Mouse (Mus musculus) MEL (cell line): ENCODE measurements at regions not wholly inside any gene's neighbourhood (a gene's known extent, or its start where the extent isn't known, plus 50 kb on each side); places are given as distances from the start of the nearest gene placed in this dataset.

Experiments
- DNase-seq: peaks from one replicate; pipeline ENCODE4 v3.0.0; 2011; ENCODE audit warnings: low read depth, low spot score
- H3K27ac ChIP-seq: 2 replicates; pipeline ENCODE4 v1.5.1; 2012; ENCODE audit warnings: low read depth, mild to moderate bottlenecking, control low read depth, low read length, moderate library complexity; ENCODE audit not compliant: control insufficient read depth
- H3K27me3 ChIP-seq, 2 experiments: fragments of 150-350 bp in 1 of 2; sonication (generic) in 1 of 2; 2 replicates each; pipeline ENCODE4 v1.6.1; 2012; ENCODE audit warnings: low read length in 2 of 2, mild to moderate bottlenecking in 2 of 2, improper control_type of control experiment in 1 of 2, moderate library complexity in 1 of 2; ENCODE audit not compliant: insufficient read depth in 2 of 2, control insufficient read depth in 1 of 2
- H3K36me3 ChIP-seq, 2 experiments: 2 replicates each; pipeline ENCODE4 v1.6.1; 2012 to 2014; ENCODE audit warnings: low read length in 2 of 2, improper control_type of control experiment in 1 of 2, inconsistent platforms in 1 of 2, mild to moderate bottlenecking in 1 of 2; ENCODE audit not compliant: insufficient read depth in 2 of 2, control insufficient read depth in 1 of 2
- H3K4me1 ChIP-seq, 2 experiments: fragments of 150-350 bp in 1 of 2; sonication (generic) in 1 of 2; 2 replicates each; pipeline ENCODE4 v1.6.1; 2012; ENCODE audit warnings: low read length in 2 of 2, improper control_type of control experiment in 1 of 2, mild to moderate bottlenecking in 1 of 2; ENCODE audit not compliant: insufficient read depth in 2 of 2, control insufficient read depth in 1 of 2
- H3K4me3 ChIP-seq, 2 experiments: fragments of 150-350 bp in 1 of 2; sonication (generic) in 1 of 2; 2 replicates each; pipeline ENCODE4 v1.5.1; 2012; ENCODE audit warnings: low read depth in 2 of 2, low read length in 2 of 2, mild to moderate bottlenecking in 2 of 2, moderate library complexity in 2 of 2, control low read depth in 1 of 2, improper control_type of control experiment in 1 of 2; ENCODE audit not compliant: control insufficient read depth in 1 of 2, insufficient read depth in 1 of 2
- H3K79me2 ChIP-seq: 2 replicates; pipeline ENCODE4 v1.6.1; 2012; ENCODE audit warnings: mild to moderate bottlenecking, low read length, moderate library complexity; ENCODE audit not compliant: control insufficient read depth, poor library complexity, insufficient read depth
- H3K9ac ChIP-seq: 2 replicates; pipeline ENCODE4 v1.6.1; 2012; ENCODE audit warnings: low read depth, mild to moderate bottlenecking, control low read depth, low read length, moderate library complexity; ENCODE audit not compliant: control insufficient read depth, poor library complexity, severe bottlenecking
- H3K9me3 ChIP-seq: fragments of 150-350 bp; sonication (generic); replicated peaks from 2 replicates; pipeline ENCODE4 v1.6.1; 2012; ENCODE audit warnings: mild to moderate bottlenecking, low read length, improper control_type of control experiment, moderate library complexity; ENCODE audit not compliant: insufficient read depth
- CHD2 ChIP-seq: IDR thresholded peaks from 2 replicates; pipeline ENCODE4 v1.6.1; 2011; ENCODE audit warnings: low read length, improper control_type of control experiment
- CTCF ChIP-seq, 3 experiments: IDR thresholded peaks in 2 of 3; conservative IDR thresholded peaks in 1 of 3; 2 replicates each; pipeline ENCODE4 v1.5.1; 2011 to 2012; ENCODE audit warnings: low read length in 3 of 3, low read depth in 2 of 3, mild to moderate bottlenecking in 2 of 3, improper control_type of control experiment in 1 of 3, inconsistent platforms in 1 of 3, mixed read lengths in 1 of 3, moderate library complexity in 1 of 3; ENCODE audit not compliant: control insufficient read depth in 1 of 3, insufficient read depth in 1 of 3, poor library complexity in 1 of 3, severe bottlenecking in 1 of 3
- EP300 ChIP-seq, 2 experiments: IDR thresholded peaks; 2 replicates each; pipeline ENCODE4 v1.6.1; 2011; ENCODE audit warnings: improper control_type of control experiment in 2 of 2, low read length in 2 of 2, low read depth in 1 of 2, mild to moderate bottlenecking in 1 of 2
- ETS1 ChIP-seq: IDR thresholded peaks from 2 replicates; pipeline ENCODE4 v1.6.1; 2012; ENCODE audit warnings: low read depth, mild to moderate bottlenecking, inconsistent platforms, low read length, improper control_type of control experiment, moderate library complexity
- GABPA ChIP-seq: IDR thresholded peaks from 2 replicates; pipeline ENCODE4 v1.6.1; 2012; ENCODE audit warnings: low read depth, mild to moderate bottlenecking, inconsistent platforms, low read length, improper control_type of control experiment, moderate library complexity
- KAT2A ChIP-seq: conservative IDR thresholded peaks from 2 replicates; pipeline ENCODE4 v1.6.1; 2012; ENCODE audit warnings: low read depth, low read length, improper control_type of control experiment, inconsistent platforms
- MAFK ChIP-seq: IDR thresholded peaks from 2 replicates; pipeline ENCODE4 v1.6.1; 2011; ENCODE audit warnings: low read depth, mild to moderate bottlenecking, low read length, improper control_type of control experiment, borderline replicate concordance
- MAX ChIP-seq: IDR thresholded peaks from 2 replicates; pipeline ENCODE4 v1.6.1; 2011; ENCODE audit warnings: low read length, improper control_type of control experiment
- MAZ ChIP-seq: IDR thresholded peaks from 2 replicates; pipeline ENCODE4 v1.6.1; 2012; ENCODE audit warnings: low read depth, mild to moderate bottlenecking, inconsistent platforms, low read length, improper control_type of control experiment
- MEF2A ChIP-seq: IDR thresholded peaks from 2 replicates; pipeline ENCODE4 v1.6.1; 2014; ENCODE audit warnings: low read depth, mild to moderate bottlenecking, inconsistent platforms, low read length, improper control_type of control experiment; ENCODE audit not compliant: poor library complexity, insufficient replicate concordance, severe bottlenecking; ENCODE audit errors: extremely low read depth
- MYB ChIP-seq: IDR thresholded peaks from 2 replicates; pipeline ENCODE4 v1.6.1; 2011; ENCODE audit warnings: mild to moderate bottlenecking, low read depth, low read length, improper control_type of control experiment
- MYC ChIP-seq: IDR thresholded peaks from 2 replicates; pipeline ENCODE4 v1.6.1; 2011; ENCODE audit warnings: low read depth, mild to moderate bottlenecking, low read length, improper control_type of control experiment, moderate library complexity
- NELFE ChIP-seq: IDR thresholded peaks from 2 replicates; pipeline ENCODE4 v1.6.1; 2011; ENCODE audit warnings: low read depth, low read length, improper control_type of control experiment
- NRF1 ChIP-seq: IDR thresholded peaks from 2 replicates; pipeline ENCODE4 v1.6.1; 2014; ENCODE audit warnings: low read depth, mild to moderate bottlenecking, inconsistent platforms, low read length, improper control_type of control experiment, moderate library complexity; ENCODE audit not compliant: poor library complexity, insufficient read depth, severe bottlenecking
- POLR2A ChIP-seq, 2 experiments: IDR thresholded peaks; 2 replicates each; pipeline ENCODE4 v1.6.1; 2011 to 2012; ENCODE audit warnings: low read length in 2 of 2, mild to moderate bottlenecking in 2 of 2, control low read depth in 1 of 2, improper control_type of control experiment in 1 of 2, low read depth in 1 of 2, moderate library complexity in 1 of 2; ENCODE audit not compliant: control insufficient read depth in 1 of 2, insufficient read depth in 1 of 2, poor library complexity in 1 of 2
- POLR2AphosphoS2 ChIP-seq: IDR thresholded peaks from 2 replicates; pipeline ENCODE4 v1.6.1; 2011; ENCODE audit warnings: low read length, improper control_type of control experiment
- RAD21 ChIP-seq: IDR thresholded peaks from 2 replicates; pipeline ENCODE4 v1.6.1; 2011; ENCODE audit warnings: mild to moderate bottlenecking, low read depth, low read length, improper control_type of control experiment
- SMC3 ChIP-seq: IDR thresholded peaks from 2 replicates; pipeline ENCODE4 v1.6.1; 2011; ENCODE audit warnings: low read depth, low read length, improper control_type of control experiment
- TBP ChIP-seq: IDR thresholded peaks from 2 replicates; pipeline ENCODE4 v1.8.0; 2011; ENCODE audit warnings: low read depth, low read length, improper control_type of control experiment
- TCF12 ChIP-seq: IDR thresholded peaks from 2 replicates; pipeline ENCODE4 v1.6.1; 2014; ENCODE audit warnings: low read depth, mild to moderate bottlenecking, inconsistent platforms, low read length, improper control_type of control experiment, moderate library complexity
- ZC3H11A ChIP-seq: IDR thresholded peaks from 2 replicates; pipeline ENCODE4 v1.6.1; 2012; ENCODE audit warnings: low read depth, mild to moderate bottlenecking, inconsistent platforms, low read length, improper control_type of control experiment
- ZKSCAN1 ChIP-seq: IDR thresholded peaks from 2 replicates; pipeline ENCODE4 v1.6.1; 2012; ENCODE audit warnings: low read depth, mild to moderate bottlenecking, inconsistent platforms, low read length, improper control_type of control experiment, moderate library complexity
- ZNF384 ChIP-seq: IDR thresholded peaks from 2 replicates; pipeline ENCODE4 v1.6.1; 2012; ENCODE audit warnings: low read depth, mild to moderate bottlenecking, inconsistent platforms, low read length, improper control_type of control experiment

GRCm38 (mm10) chr11:93709686-93710085 lies 175.9 kb downstream of the Utp18 start:
- Histone ChIP-seq H3K4me1 (no peaks in the 10 kb centered on the region), H3K79me2 (no peaks in the 10 kb centered on the region), H3K27ac (no peak overlapping the region), H3K27me3 (no peaks in the 10 kb centered on the region), H3K9me3 (no peaks in the 10 kb centered on the region), H3K4me3 (no peak overlapping the region), H3K9ac (no peak overlapping the region), H3K36me3 (no peaks in the 10 kb centered on the region)
- no peak for DNase-seq
- TF ChIP-seq RAD21 (no peak), MAZ (no peak), ZNF384 (no peak), NRF1 (no peak), EP300 (IDR thresholded peaks at IDR 0.05; ENCODE audit: low read depth in 1 of 2, low read length in 2 of 2) (no peak), NELFE (no peak), ETS1 (no peak), POLR2A (IDR thresholded peaks at IDR 0.05; ENCODE audit: control insufficient read depth in 1 of 2, insufficient read depth in 1 of 2, low read depth in 1 of 2, low read length in 2 of 2, poor library complexity in 1 of 2) (no peak), POLR2AphosphoS2 (no peak), CTCF (IDR thresholded peaks at IDR 0.05 in 2 of 3, conservative IDR thresholded peaks at IDR 0.05 in 1 of 3; ENCODE audit: control insufficient read depth in 1 of 3, insufficient read depth in 1 of 3, low read depth in 2 of 3, low read length in 3 of 3, poor library complexity in 1 of 3, severe bottlenecking in 1 of 3) (no peak), SMC3 (no peak), ZKSCAN1 (no peak), TCF12 (no peak)

- no peaks in the 10 kb centered on the region for H3K4me1 ChIP-seq
- H3K4me3 ChIP-seq: no peak overlapping the region
- no peaks in the 10 kb centered on the region for H3K9me3 ChIP-seq
- TF ChIP-seq RAD21: no peak
- no peak overlapping the region for H3K27ac ChIP-seq
- no peak overlapping the region for H3K9ac ChIP-seq
- H3K79me2 ChIP-seq: no peaks in the 10 kb centered on the region
- no peaks in the 10 kb centered on the region for H3K27me3 ChIP-seq
- H3K36me3 ChIP-seq: no peaks in the 10 kb centered on the region
- DNase-seq: no peak
Observed at GRCm38 (mm10) chr11:93696982-93697541, 188.5 kb downstream of the Utp18 start.

GRCm38 (mm10) chr11:93696096-93696890 lies 189.3 kb downstream of the Utp18 start:
- DNase-seq: no peak

More at GRCm38 (mm10) chr11:93696096-93696890, 189.3 kb downstream of the Utp18 start:
- H3K4me3 ChIP-seq: no peak overlapping the region
- H3K27me3 ChIP-seq: no peaks in the 10 kb centered on the region
- no peaks in the 10 kb centered on the region for H3K9me3 ChIP-seq
- H3K79me2 ChIP-seq: no peaks in the 10 kb centered on the region
- no peak overlapping the region for H3K9ac ChIP-seq
- H3K4me1 ChIP-seq: no peaks in the 10 kb centered on the region
- H3K36me3 ChIP-seq: no peaks in the 10 kb centered on the region
- TF ChIP-seq POLR2A (IDR thresholded peaks at IDR 0.05; ENCODE audit: control insufficient read depth in 1 of 2, insufficient read depth in 1 of 2, low read depth in 1 of 2, low read length in 2 of 2, poor library complexity in 1 of 2): no peak
- TF ChIP-seq KAT2A: no peak
- TF ChIP-seq MAX: no peak
- TF ChIP-seq MEF2A: no peak
- TF ChIP-seq CHD2: no peak
- no peak for TF ChIP-seq ZC3H11A
- TF ChIP-seq MYC: no peak
- no peak for TF ChIP-seq MYB
- TF ChIP-seq TBP: no peak
- no peak for TF ChIP-seq MAFK
- no peak for TF ChIP-seq NELFE
- TF ChIP-seq GABPA: no peak
- H3K27ac ChIP-seq: no peak overlapping the region
